Mouse (Mus musculus): ENCODE results near the gene Itk. TPM values are rescaled to one million over a fixed set of nuclear protein-coding genes. Genes with fewer than 3 reads are reported as not detected.

Itk gene
- polyA plus RNA-seq, 1 experiment: not detected

Other genes with a start within 250 kb of the Itk start
- not detected in 2 replicates for gene Nipal4, start 223.0 kb downstream of the Itk start, polyA plus RNA-seq (2012; ENCODE audit: insufficient read depth, insufficient read length, missing spikeins)
- not detected in 2 replicates for gene Fndc9, start 154.0 kb downstream of the Itk start, polyA plus RNA-seq (2012; ENCODE audit: insufficient read depth, insufficient read length, missing spikeins)
- gene Cyfip2, start 76.7 kb downstream of the Itk start, polyA plus RNA-seq (2012; ENCODE audit: insufficient read depth, insufficient read length, missing spikeins): 0.29 and 0.59 TPM in 2 replicates
- gene Fam71b, start 7.0 kb upstream of the Itk start, polyA plus RNA-seq (2012; ENCODE audit: insufficient read depth, insufficient read length, missing spikeins): not detected in 2 replicates
- gene Med7, start 47.4 kb upstream of the Itk start, polyA plus RNA-seq (2012; ENCODE audit: insufficient read depth, insufficient read length, missing spikeins): 18.0 and 27.4 TPM in 2 replicates
- gene Havcr2, start 65.4 kb upstream of the Itk start, polyA plus RNA-seq (2012; ENCODE audit: insufficient read depth, insufficient read length, missing spikeins): not detected in 2 replicates
- not detected in 2 replicates for gene Gm12169, start 134.7 kb upstream of the Itk start, polyA plus RNA-seq (2012; ENCODE audit: insufficient read depth, insufficient read length, missing spikeins)
- gene BC053393, start 182.0 kb upstream of the Itk start, polyA plus RNA-seq (2012; ENCODE audit: insufficient read depth, insufficient read length, missing spikeins): not detected in 2 replicates
- not detected in 2 replicates for gene Dppa1, start 239.7 kb upstream of the Itk start, polyA plus RNA-seq (2012; ENCODE audit: insufficient read depth, insufficient read length, missing spikeins)

Measured in brown adipose tissue, adult 24 weeks (tissue).